Mouse (Mus musculus) myocyte (in vitro differentiated cells): ENCODE measurements around the gene Ccr2. TPM values are rescaled to one million over a fixed set of nuclear protein-coding genes. Genes with fewer than 3 reads are reported as not detected.
A peak's percentile ranks its signal among the peaks of the same experiment; 100 is the strongest.

Experiments used
- H3K27me3 ChIP-seq: one replicate; pipeline ENCODE4 v1.6.1; 2011; ENCODE audit not compliant: control insufficient read depth, insufficient read depth, insufficient read length
- H3K36me3 ChIP-seq: one replicate; pipeline ENCODE4 v1.6.1; 2011; ENCODE audit not compliant: control insufficient read depth, insufficient read depth
- H3K4me2 ChIP-seq: one replicate; pipeline ENCODE4 v1.6.1; 2011; ENCODE audit warnings: low read depth, control low read depth
- H3K4me3 ChIP-seq: one replicate; pipeline ENCODE4 v1.5.1; 2011; ENCODE audit warnings: mild to moderate bottlenecking, control low read depth, moderate library complexity
- H3K79me2 ChIP-seq: one replicate; pipeline ENCODE4 v1.6.1; 2011; ENCODE audit not compliant: control insufficient read depth, insufficient read depth
- H3ac ChIP-seq: one replicate; pipeline ENCODE4 v1.6.1; 2011; ENCODE audit not compliant: control insufficient read depth, insufficient read length
- CEBPB ChIP-seq: IDR thresholded peaks from 2 replicates; pipeline ENCODE4 v1.6.1; 2011; ENCODE audit warnings: mild to moderate bottlenecking, moderate library complexity; ENCODE audit not compliant: poor library complexity, insufficient read depth, severe bottlenecking
- E2F4 ChIP-seq: IDR thresholded peaks from one replicate; pipeline ENCODE4 v1.6.1; 2011; ENCODE audit warnings: mild to moderate bottlenecking, control low read depth, moderate library complexity; ENCODE audit not compliant: insufficient read depth
- MAX ChIP-seq: IDR thresholded peaks from one replicate; pipeline ENCODE4 v1.6.1; 2011; ENCODE audit warnings: low read depth, mild to moderate bottlenecking, control low read depth
- MYOD1 ChIP-seq, 3 experiments: IDR thresholded peaks; one replicate each; pipeline ENCODE4 v1.6.1; 2011; ENCODE audit warnings: control low read depth in 2 of 3, low read depth in 2 of 3, mild to moderate bottlenecking in 2 of 3, moderate library complexity in 1 of 3; ENCODE audit not compliant: insufficient read length in 2 of 3, control insufficient read depth in 1 of 3
- MYOG ChIP-seq, 3 experiments: IDR thresholded peaks; one replicate each; pipeline ENCODE4 v1.6.1; 2011; ENCODE audit warnings: control low read depth in 2 of 3, low read depth in 2 of 3, mild to moderate bottlenecking in 2 of 3; ENCODE audit not compliant: insufficient read length in 2 of 3, control insufficient read depth in 1 of 3, insufficient read depth in 1 of 3
- POLR2A ChIP-seq: IDR thresholded peaks from one replicate; pipeline ENCODE4 v1.6.1; 2011; ENCODE audit warnings: low read depth, mild to moderate bottlenecking, control low read depth, moderate library complexity; ENCODE audit not compliant: insufficient read length
- POLR2AphosphoS2 ChIP-seq: IDR thresholded peaks from one replicate; pipeline ENCODE4 v1.6.1; 2011; ENCODE audit warnings: low read depth, control low read depth; ENCODE audit not compliant: insufficient read length
- REST ChIP-seq: IDR thresholded peaks from one replicate; pipeline ENCODE4 v1.6.1; 2011; ENCODE audit warnings: mild to moderate bottlenecking, control low read depth, moderate library complexity; ENCODE audit not compliant: insufficient read depth, insufficient read length
- SRF ChIP-seq: IDR thresholded peaks from one replicate; pipeline ENCODE4 v1.6.1; 2011; ENCODE audit warnings: low read depth; ENCODE audit not compliant: control insufficient read depth, insufficient read length
- TCF12 ChIP-seq: IDR thresholded peaks from one replicate; pipeline ENCODE4 v1.6.1; 2011; ENCODE audit warnings: mild to moderate bottlenecking, control low read depth; ENCODE audit not compliant: poor library complexity, insufficient read depth, severe bottlenecking
- TCF3 ChIP-seq: IDR thresholded peaks from one replicate; pipeline ENCODE4 v1.6.1; 2011; ENCODE audit warnings: low read depth, control low read depth; ENCODE audit not compliant: insufficient read length
- USF1 ChIP-seq: IDR thresholded peaks from one replicate; pipeline ENCODE4 v1.6.1; 2011; ENCODE audit warnings: low read depth, mild to moderate bottlenecking, control low read depth, moderate library complexity
- polyA plus RNA-seq: library from polyadenylated mRNA; unstranded; fragments of >200 nt; fragmentation: generic; extraction: Trizol; gene quantifications from one replicate; pipeline ENCODE4 v1.2.1, GENCODE M21; 2012; ENCODE audit warnings: missing spikeins

The Ccr2 gene
- polyA plus RNA-seq, 1 experiment: not detected

- TF ChIP-seq POLR2AphosphoS2 (no peak), REST (no peak), TCF12 (no peak), E2F4 (no peak), TCF3 (no peak), CEBPB (no peak), MAX (no peak), POLR2A (no peak), MYOG (IDR thresholded peaks at IDR 0.05; ENCODE audit: control insufficient read depth in 1 of 3, insufficient read depth in 1 of 3, insufficient read length in 2 of 3, low read depth in 2 of 3) (no peak), MYOD1 (IDR thresholded peaks at IDR 0.05; ENCODE audit: control insufficient read depth in 1 of 3, insufficient read length in 2 of 3, low read depth in 2 of 3) (no peak), USF1 (no peak), SRF (no peak)
- Histone ChIP-seq H3K27me3 (no peaks in the 10 kb centered on the region), H3K36me3 (no peaks in the 10 kb centered on the region), H3K4me2 (peak overlapping the region; percentile 20), H3K79me2 (no peaks in the 10 kb centered on the region), H3K4me3 (no peak overlapping the region), H3ac (no peak overlapping the region)
Observed at GRCm38 (mm10) chr9:124108356-124109127, 6.8 kb downstream of the Ccr2 start.

GRCm38 (mm10) chr9:124111997-124112396 lies 10.2 kb downstream of the Ccr2 start:
- Histone ChIP-seq H3K4me2 (no peak overlapping the region), H3K27me3 (no peaks in the 10 kb centered on the region), H3K4me3 (no peak overlapping the region), H3ac (no peak overlapping the region), H3K36me3 (no peaks in the 10 kb centered on the region), H3K79me2 (no peaks in the 10 kb centered on the region)
- no peak for TF ChIP-seq SRF
- no peak for TF ChIP-seq E2F4
- no peak for TF ChIP-seq POLR2A
- TF ChIP-seq MYOD1 (IDR thresholded peaks at IDR 0.05; ENCODE audit: control insufficient read depth in 1 of 3, insufficient read length in 2 of 3, low read depth in 2 of 3): no peak
- no peak for TF ChIP-seq USF1
- no peak for TF ChIP-seq MYOG (IDR thresholded peaks at IDR 0.05; ENCODE audit: control insufficient read depth in 1 of 3, insufficient read depth in 1 of 3, insufficient read length in 2 of 3, low read depth in 2 of 3)
- TF ChIP-seq TCF12: no peak
- no peak for TF ChIP-seq TCF3
- no peak for TF ChIP-seq CEBPB
- TF ChIP-seq MAX: no peak
- TF ChIP-seq REST: no peak
- no peak for TF ChIP-seq POLR2AphosphoS2

- Histone ChIP-seq H3K4me3 (no peak overlapping the region), H3ac (no peak overlapping the region), H3K4me2 (no peak overlapping the region), H3K36me3 (no peaks in the 10 kb centered on the region), H3K27me3 (no peaks in the 10 kb centered on the region), H3K79me2 (no peaks in the 10 kb centered on the region)
- TF ChIP-seq REST (no peak), SRF (no peak), POLR2AphosphoS2 (no peak), E2F4 (no peak), USF1 (no peak), MAX (no peak), MYOG (IDR thresholded peaks at IDR 0.05; ENCODE audit: control insufficient read depth in 1 of 3, insufficient read depth in 1 of 3, insufficient read length in 2 of 3, low read depth in 2 of 3) (no peak), MYOD1 (IDR thresholded peaks at IDR 0.05; ENCODE audit: control insufficient read depth in 1 of 3, insufficient read length in 2 of 3, low read depth in 2 of 3) (no peak), CEBPB (no peak), TCF12 (no peak), TCF3 (no peak), POLR2A (no peak)
Observed at GRCm38 (mm10) chr9:124112591-124113239, 11.0 kb downstream of the Ccr2 start.

GRCm38 (mm10) chr9:124113777-124114176 lies 12.0 kb downstream of the Ccr2 start:
- H3K4me3 ChIP-seq: no peak overlapping the region
- H3K4me2 ChIP-seq: no peak overlapping the region
- H3K79me2 ChIP-seq: no peaks in the 10 kb centered on the region
- H3ac ChIP-seq: no peak overlapping the region
- no peaks in the 10 kb centered on the region for H3K36me3 ChIP-seq
- TF ChIP-seq TCF12: no peak
- TF ChIP-seq CEBPB: no peak
- no peak for TF ChIP-seq MAX
- TF ChIP-seq POLR2AphosphoS2: no peak
- TF ChIP-seq REST: no peak
- TF ChIP-seq SRF: no peak
- no peak for TF ChIP-seq POLR2A
- no peak for TF ChIP-seq MYOD1 (IDR thresholded peaks at IDR 0.05; ENCODE audit: control insufficient read depth in 1 of 3, insufficient read length in 2 of 3, low read depth in 2 of 3)
- TF ChIP-seq E2F4: no peak
- TF ChIP-seq USF1: no peak
- TF ChIP-seq TCF3: no peak
- no peak for TF ChIP-seq MYOG (IDR thresholded peaks at IDR 0.05; ENCODE audit: control insufficient read depth in 1 of 3, insufficient read depth in 1 of 3, insufficient read length in 2 of 3, low read depth in 2 of 3)
- no peaks in the 10 kb centered on the region for H3K27me3 ChIP-seq
